Mouse (Mus musculus): ENCODE measurements around the gene Gpi1. TPM values are rescaled to one million over a fixed set of nuclear protein-coding genes. Genes with fewer than 3 reads are reported as not detected.
"Not testable (repeated sequence)": the region's sequence is repeated elsewhere in the genome, so short reads cannot be mapped to it uniquely, and the experiment has no call there.

Gpi1 gene
- total RNA-seq, 2 experiments from 2014 or later = 662 to 699 TPM

GRCm38 (mm10) chr7:34192825-34193224, 37.3 kb downstream of the Gpi1 start:
- no peak for DNase-seq (ENCODE audit: low spot score in 2 of 2)

- DNase-seq (ENCODE audit: low spot score in 2 of 2) = no peak
Measured at GRCm38 (mm10) chr7:34189376-34189989, 40.7 kb downstream of the Gpi1 start.

DNA sequence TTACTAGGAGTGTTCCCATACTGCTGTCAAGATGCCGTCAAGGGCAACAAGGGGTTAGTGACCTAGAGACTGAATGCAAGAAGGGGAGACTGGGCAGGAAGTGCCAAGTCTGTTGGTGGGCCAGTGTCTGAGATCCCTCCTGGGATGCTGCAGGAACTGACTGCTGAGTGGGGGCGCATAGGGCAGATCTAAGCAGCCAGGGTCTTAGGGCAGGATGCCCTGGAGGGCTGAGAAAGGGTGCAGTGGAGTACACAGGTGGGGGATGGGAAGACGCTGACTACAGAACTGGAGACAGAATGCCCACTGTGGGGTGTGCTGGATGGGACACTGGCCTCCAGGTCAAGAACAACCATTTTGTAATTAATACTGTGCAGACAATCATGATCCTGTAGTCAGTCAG, 46.3 kb downstream of the Gpi1 start:
- DNase-seq (ENCODE audit: low spot score in 2 of 2) = no peak

DNA sequence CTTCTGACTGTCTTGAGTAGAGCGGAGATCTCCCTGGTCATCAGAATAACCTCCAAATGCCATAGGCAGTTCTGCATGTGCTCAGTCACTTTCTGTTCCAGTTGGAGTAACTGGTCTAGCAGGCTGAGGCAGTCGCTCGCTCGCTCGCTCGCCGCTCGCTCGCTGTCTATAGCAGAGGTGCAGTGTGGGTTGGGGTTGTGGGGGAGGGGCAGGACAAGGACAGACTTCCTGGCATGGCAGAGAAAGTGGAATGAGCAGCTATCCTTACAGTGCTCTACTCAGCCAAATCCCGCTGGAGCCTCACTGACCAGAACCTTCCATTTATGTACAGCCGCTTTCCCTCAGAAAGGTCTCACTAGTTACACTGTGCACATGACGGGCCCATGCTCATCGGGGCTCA, 46.8 kb downstream of the Gpi1 start:
- no peak for DNase-seq (ENCODE audit: low spot score in 2 of 2)

GRCm38 (mm10) chr7:34176241-34176640, 53.9 kb downstream of the Gpi1 start:
- not testable (repeated sequence) for DNase-seq (ENCODE audit: low spot score in 2 of 2)

DNA sequence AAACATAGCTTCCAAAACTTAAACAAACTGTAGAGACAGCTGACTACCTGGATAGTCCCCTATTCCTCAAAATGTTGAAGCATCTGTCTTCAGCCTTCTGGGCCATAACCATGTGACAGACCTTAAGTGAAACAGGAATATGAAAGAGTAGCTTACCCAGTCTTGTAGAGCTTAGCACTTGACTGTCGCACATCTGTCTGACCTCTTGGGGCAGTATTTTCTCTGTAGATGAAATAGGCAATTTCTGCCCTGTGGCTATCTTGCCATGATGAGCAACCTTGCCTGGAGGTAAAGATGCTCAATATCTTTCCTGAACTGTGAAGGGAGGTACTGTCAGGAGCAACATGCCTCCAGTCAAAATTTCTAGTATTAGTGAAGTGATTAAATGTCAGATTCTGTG, 57.9 kb downstream of the Gpi1 start:
- DNase-seq (ENCODE audit: low spot score in 2 of 2) = no peak

DNA sequence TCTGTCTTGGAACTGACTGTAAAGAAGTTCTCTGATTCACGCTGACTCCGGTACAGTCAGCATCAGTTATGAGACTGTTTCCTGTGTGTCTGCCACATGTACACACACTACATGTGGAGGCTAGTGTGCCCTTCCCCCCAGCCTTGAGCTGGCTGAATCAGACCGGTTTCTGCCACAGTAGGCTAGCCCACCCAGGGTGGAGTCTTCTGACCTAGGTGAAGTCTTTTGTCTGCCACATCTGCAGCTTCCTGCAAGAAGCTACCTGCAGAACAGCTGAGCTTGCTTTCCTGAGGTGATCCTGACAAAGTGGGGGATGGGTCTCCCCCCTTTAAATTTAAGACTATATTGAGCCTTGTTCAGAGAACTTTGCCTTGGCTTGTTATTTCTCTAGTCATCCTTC, 60.7 kb downstream of the Gpi1 start, which contains the start of gene Uba2:
Gene Uba2, minus strand, starts transcription at position 146 of the 400 bp plus-strand sequence.
- no peak for DNase-seq (ENCODE audit: low spot score in 2 of 2)

GRCm38 (mm10) chr7:34168470-34169251, 61.5 kb downstream of the Gpi1 start:
- DNase-seq (ENCODE audit: low spot score in 2 of 2) = peak; percentile 93 to 94

- DNase-seq (ENCODE audit: low spot score in 2 of 2) = peak in 1 of 2 experiments; percentile 31
Measured at GRCm38 (mm10) chr7:34167766-34168469, 62.2 kb downstream of the Gpi1 start.

DNA sequence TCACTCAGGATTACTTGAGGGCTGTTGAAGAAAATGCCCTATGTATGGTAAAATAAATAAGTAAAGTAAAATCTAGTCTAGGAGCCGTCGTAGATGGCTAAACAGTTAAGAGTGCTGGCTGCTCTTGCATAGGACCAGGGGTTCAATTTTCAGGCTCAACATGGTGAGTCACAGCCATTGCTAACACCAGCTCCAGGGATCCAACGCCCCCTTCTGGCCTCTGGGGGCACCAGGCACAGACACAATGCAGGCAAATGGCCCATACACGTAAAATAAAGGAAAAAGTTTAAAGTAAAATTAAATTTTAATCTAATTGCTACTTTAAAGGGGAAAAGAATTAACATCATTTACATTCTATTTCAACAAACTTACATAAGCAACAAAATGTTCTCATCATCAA, 63.3 kb downstream of the Gpi1 start:
- DNase-seq (ENCODE audit: low spot score in 2 of 2) = no peak

- no peak for DNase-seq (ENCODE audit: low spot score in 2 of 2)
Measured at GRCm38 (mm10) chr7:34165999-34166398, 64.1 kb downstream of the Gpi1 start.

DNA sequence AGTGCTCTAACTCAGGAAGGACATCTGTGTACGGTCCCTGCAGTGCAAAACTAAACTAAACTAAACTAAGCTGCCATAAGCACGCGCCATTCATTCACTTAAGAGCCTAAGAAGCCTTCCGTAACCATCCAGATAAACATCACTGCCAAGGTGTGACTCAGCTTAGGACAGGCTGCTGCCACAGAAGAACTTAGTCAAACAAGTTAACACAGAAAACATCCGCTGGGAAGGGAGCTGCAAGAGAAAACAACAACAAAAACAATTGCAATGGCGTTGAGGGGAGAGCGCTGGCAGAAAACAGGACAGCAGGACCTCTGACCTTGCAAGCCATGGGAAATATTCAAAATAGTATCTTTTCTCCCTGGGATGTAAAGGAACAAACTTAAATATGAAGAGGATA, 65.5 kb downstream of the Gpi1 start:
- no peak for DNase-seq (ENCODE audit: low spot score in 2 of 2)

- no peak for DNase-seq (ENCODE audit: low spot score in 2 of 2)
Measured at GRCm38 (mm10) chr7:34159167-34159566, 71.0 kb downstream of the Gpi1 start.

DNA sequence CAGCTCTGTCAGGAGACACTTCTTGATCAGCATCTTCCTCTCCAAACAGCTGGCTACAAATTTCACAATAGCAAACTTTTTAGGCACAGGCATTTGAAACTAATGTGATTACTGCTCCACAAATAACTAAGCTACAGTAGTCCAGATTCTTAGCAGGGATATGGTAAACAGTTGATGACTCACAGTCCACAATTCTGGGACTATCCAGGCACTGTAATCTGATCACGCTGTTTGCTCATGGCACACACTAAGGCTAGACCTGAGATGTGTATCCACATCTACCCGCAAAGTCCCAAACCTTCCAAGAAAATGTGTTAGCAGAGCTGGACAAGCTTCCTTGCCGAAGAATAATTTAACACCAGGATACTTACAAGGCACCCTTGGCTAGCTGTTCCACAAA, 72.1 kb downstream of the Gpi1 start:
- no peak for DNase-seq (ENCODE audit: low spot score in 2 of 2)

Other genes starting within 250 kb of the Gpi1 start
- gene Scgb2b27, start 216.4 kb downstream of the Gpi1 start, total RNA-seq (2021) = not detected
- gene Scgb1b27, start 208.9 kb downstream of the Gpi1 start, total RNA-seq (2021) = not detected
- gene Scgb1b30, start 134.9 kb downstream of the Gpi1 start, total RNA-seq (2021) = not detected
- 10 to 100 TPM in 1 of 2 experiments, 1 to 10 TPM in 1; 9.7 to 11.3 TPM for gene Wtip, start 97.1 kb downstream of the Gpi1 start, total RNA-seq (2021)
- gene Uba2, start 60.7 kb downstream of the Gpi1 start, total RNA-seq (2021) = 10 to 100 TPM; 82.9 to 92.9 TPM
- gene Pdcd2l, start 33.7 kb downstream of the Gpi1 start, total RNA-seq (2021) = 10 to 100 TPM; 20.6 to 24.0 TPM
- gene Gm6096, start 20.7 kb upstream of the Gpi1 start, total RNA-seq (2021) = not detected
- gene 4931406P16Rik, start 83.2 kb upstream of the Gpi1 start, total RNA-seq (2021) = 10 to 100 TPM; 38.5 to 39.1 TPM
- 10 to 100 TPM; 82.1 to 94.8 TPM for gene Lsm14a, start 163.0 kb upstream of the Gpi1 start, total RNA-seq (2021)

Measured in left cerebral cortex, adult 18-20 months (tissue).